Mouse (Mus musculus) bone marrow, adult 2 months (tissue): ENCODE data around the gene Slc35e3.

Experiments
- CTCF ChIP-seq: fragments of 200-500 bp; IDR thresholded peaks from 2 replicates; pipeline ENCODE4 v1.5.1; 2011; ENCODE audit warnings: low read length, control low read depth; ENCODE audit not compliant: control insufficient read depth, insufficient read depth
- POLR2A ChIP-seq: fragments of 200-500 bp; IDR thresholded peaks from 2 replicates; pipeline ENCODE4 v1.6.1; 2011; ENCODE audit warnings: low read depth, mild to moderate bottlenecking, control low read depth, low read length, borderline replicate concordance; ENCODE audit not compliant: control insufficient read depth

DNA sequence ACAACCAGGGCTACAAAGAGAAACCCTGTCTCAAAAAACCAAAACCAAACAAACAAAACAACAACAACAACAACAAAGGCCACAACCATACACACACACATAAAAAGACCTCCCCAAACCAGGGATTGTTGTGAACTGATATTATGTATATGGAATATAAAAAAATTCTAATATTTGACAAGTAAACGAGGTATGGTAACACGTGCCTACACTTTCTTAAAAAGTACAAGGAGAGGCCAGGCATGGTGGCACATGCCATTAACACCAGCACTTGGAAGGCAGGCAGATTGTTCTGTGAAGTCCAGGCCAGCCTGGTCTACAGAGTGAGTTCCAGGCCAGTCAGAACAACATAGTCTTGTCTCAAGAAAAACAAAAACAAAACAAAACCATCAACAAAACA is 3.0 kb downstream of the Slc35e3 start:
- TF ChIP-seq POLR2A (no peak), CTCF (no peak)
